In the genomic region with DNA sequence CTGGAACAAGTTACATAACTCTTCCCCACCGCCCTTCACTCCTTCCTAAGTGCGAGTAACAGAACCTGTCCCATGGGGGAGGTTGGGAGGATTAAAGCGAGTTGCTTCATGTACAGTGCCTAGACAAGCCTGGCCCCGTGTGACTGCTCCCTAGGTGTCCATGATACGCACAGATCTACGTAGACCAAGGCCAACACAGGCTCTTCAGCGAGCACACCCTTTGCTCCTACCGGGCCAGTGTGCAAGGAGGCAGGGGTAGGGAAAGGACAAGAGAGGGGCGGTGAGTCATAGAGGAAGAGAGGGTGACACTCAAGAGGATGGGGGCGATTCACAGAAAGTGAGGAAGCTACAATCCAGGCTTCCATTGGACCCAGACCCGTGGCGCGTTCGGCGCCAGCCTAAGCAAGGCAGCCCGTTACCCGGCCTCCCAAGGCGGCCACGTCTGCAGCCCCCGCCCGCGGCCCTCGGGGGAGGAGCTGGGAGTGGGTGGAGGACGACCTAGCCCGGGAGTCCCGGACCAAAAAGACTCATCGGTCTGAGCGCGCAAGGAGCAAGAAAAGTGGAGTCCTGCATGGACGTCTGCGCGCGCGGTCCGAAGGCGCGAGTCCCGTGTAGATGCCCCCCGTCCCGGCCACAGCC, we compare ENCODE assay signal across 8 mouse cellular contexts. TPM values are rescaled to one million over a fixed set of nuclear protein-coding genes. Genes with fewer than 3 reads are reported as not detected.
DNase-seq lines count a peak whose midpoint lies in the region; ATAC-seq lines count a peak whose summit lies in the region.

No protein-coding gene starts in this region.

- no peaks in the 10 kb centered on the region for H3K9me3 ChIP-seq in intestine, embryonic 16.5 days (ENCODE audit: control insufficient read depth, low read length)
- no peaks in the 10 kb centered on the region for H3K9me3 ChIP-seq in lung, embryonic 15.5 days

- no peaks in the 10 kb centered on the region for H3K27me3 ChIP-seq in intestine, embryonic 16.5 days (replicated peaks; ENCODE audit: control insufficient read depth, insufficient read depth, low read length)
- no peaks in the 10 kb centered on the region for H3K27me3 ChIP-seq in lung, embryonic 15.5 days

- peaks cover 13% of the 10 kb centered on the region; the same call in 1 of the 2 replicates for H3K4me1 ChIP-seq in intestine, embryonic 16.5 days (ENCODE audit: control insufficient read depth, insufficient read depth, low read length)
- peaks cover 32% of the 10 kb centered on the region for H3K4me1 ChIP-seq in lung, embryonic 15.5 days

- no peaks in the 10 kb centered on the region for H3K36me3 ChIP-seq in intestine, embryonic 16.5 days (ENCODE audit: control insufficient read depth, insufficient read depth, low read length)
- H3K36me3 ChIP-seq in lung, embryonic 15.5 days, result 0 out of 2 replicates have a peak, but pooled peaks cover 3% of the 10 kb centered on the region

- peak overlapping the region; percentile 79 for H3K4me3 ChIP-seq in intestine, embryonic 16.5 days (ENCODE audit: low read length)
- peak overlapping the region; percentile 96 for H3K4me3 ChIP-seq in lung, embryonic 15.5 days

- peak overlapping the region; percentile 81 for H3K27ac ChIP-seq in intestine, embryonic 16.5 days (ENCODE audit: low read length)
- H3K27ac ChIP-seq in lung, embryonic 15.5 days, result peak overlapping the region; percentile 94

- WGBS in intestine, embryonic 16.5 days, result 4% methylated on average over 40 of the region's 40 CpGs
- WGBS in lung, embryonic 15.5 days, result under 1% methylated on average over 40 of the region's 40 CpGs

- H3K9ac ChIP-seq in intestine, embryonic 16.5 days (ENCODE audit: low read depth, low read length), result peak overlapping the region; percentile 84
- H3K9ac ChIP-seq in lung, embryonic 15.5 days, result peak overlapping the region; percentile 93

- no peak for DNase-seq in frontal cortex, postnatal 36 days (ENCODE audit: low spot score in 2 of 2)
- peak; percentile 40 for DNase-seq in c-Kit-positive CD71-positive TER-119-negative erythroid progenitor cells, embryonic 14.5 days (ENCODE audit: low read depth)
- DNase-seq in gastrocnemius, postnatal 36 days, result peak; percentile 45 to 61
- peak; percentile 54 for DNase-seq in ovary, postnatal 10 days (ENCODE audit: low spot score)
- no peak for DNase-seq in frontal cortex, postnatal 25 days (ENCODE audit: low spot score in 2 of 2)

- intact Hi-C loops in gastrocnemius, postnatal 36 days (cut with DNase I), result no loop called here

- peak; percentile 27; the same call in 1 of the 2 replicates for ATAC-seq in frontal cortex, adult (ENCODE audit: low TSS enrichment)
- ATAC-seq in intestine, embryonic 16.5 days, result peak; percentile 71
- ATAC-seq in lung, embryonic 15.5 days (ENCODE audit: borderline replicate concordance, extremely low read depth, low FRiP score, low TSS enrichment), result peak; percentile 75

- H3K4me2 ChIP-seq in intestine, embryonic 16.5 days (ENCODE audit: low read depth, low read length), result peak overlapping the region; percentile 83
- peak overlapping the region; percentile 71 for H3K4me2 ChIP-seq in lung, embryonic 15.5 days

RNA-seq across cellular contexts. Expression of a gene that starts 0.5 kb away (rescaled TPM):
- total RNA-seq in gastrocnemius, postnatal 36 days (2021), result 10 to 100 TPM; 11.2 to 17.7 TPM
- 19.4 and 21.8 TPM in 2 replicates for polyA plus RNA-seq in intestine, embryonic 16.5 days (2015; fragmentation: Nextera tagmentation; extraction: Ambion mirVana)
- polyA plus RNA-seq in lung, embryonic 15.5 days (2015; fragmentation: Nextera tagmentation; extraction: Ambion mirVana), result 37.1 and 37.7 TPM in 2 replicates

RNA-seq across cellular contexts. Expression of a gene that starts 13.8 kb away (rescaled TPM):
- total RNA-seq in gastrocnemius, postnatal 36 days (2021), result not detected
- polyA plus RNA-seq in intestine, embryonic 16.5 days (2015; fragmentation: Nextera tagmentation; extraction: Ambion mirVana), result not detected in 2 replicates
- not detected in 2 replicates for polyA plus RNA-seq in lung, embryonic 15.5 days (2015; fragmentation: Nextera tagmentation; extraction: Ambion mirVana)

RNA-seq across cellular contexts. Expression of a gene that starts 22.2 kb away (rescaled TPM):
- under 1 TPM in 1 of 2 experiments, not detected in 1; 0.25 TPM for total RNA-seq in gastrocnemius, postnatal 36 days (2021)
- polyA plus RNA-seq in intestine, embryonic 16.5 days (2015; fragmentation: Nextera tagmentation; extraction: Ambion mirVana), result 1.7 and 2.8 TPM in 2 replicates
- polyA plus RNA-seq in lung, embryonic 15.5 days (2015; fragmentation: Nextera tagmentation; extraction: Ambion mirVana), result 1.2 and 1.9 TPM in 2 replicates

RNA-seq across cellular contexts. Expression of a gene that starts 25.8 kb away (rescaled TPM):
- 1 to 10 TPM; 9.7 to 10.0 TPM for total RNA-seq in gastrocnemius, postnatal 36 days (2021)
- polyA plus RNA-seq in intestine, embryonic 16.5 days (2015; fragmentation: Nextera tagmentation; extraction: Ambion mirVana), result 17.2 and 17.6 TPM in 2 replicates
- polyA plus RNA-seq in lung, embryonic 15.5 days (2015; fragmentation: Nextera tagmentation; extraction: Ambion mirVana), result 19.9 and 20.9 TPM in 2 replicates

RNA-seq across cellular contexts. Expression of a gene that starts 27.1 kb away (rescaled TPM):
- 10 to 100 TPM; 15.7 to 24.2 TPM for total RNA-seq in gastrocnemius, postnatal 36 days (2021)
- polyA plus RNA-seq in intestine, embryonic 16.5 days (2015; fragmentation: Nextera tagmentation; extraction: Ambion mirVana), result 115 and 116 TPM in 2 replicates
- 43.9 and 51.7 TPM in 2 replicates for polyA plus RNA-seq in lung, embryonic 15.5 days (2015; fragmentation: Nextera tagmentation; extraction: Ambion mirVana)

Comparison
In these comparisons a context has a peak if more than half of its experiments do, and no peak if none do; other contexts are left out.
1. DNase-seq: peak in c-Kit-positive CD71-positive TER-119-negative erythroid progenitor cells, embryonic 14.5 days (single experiment), gastrocnemius, postnatal 36 days (2 of 2) and ovary, postnatal 10 days (single experiment); none in frontal cortex, postnatal 36 days (0 of 2) and frontal cortex, postnatal 25 days (0 of 2).
2. Peak in every context shown above with its lines, with median percentiles within 50 percentile points of each other: ATAC-seq.